Mouse (Mus musculus): ENCODE data around the gene Fstl4. TPM values are rescaled to one million over a fixed set of nuclear protein-coding genes. Genes with fewer than 3 reads are reported as not detected.

Fstl4 gene
- total RNA-seq, 4 experiments from 2014 or later, result 3.0 to 9.4 (median 4.3) TPM

GRCm38 (mm10) chr11:53019509-53019908 lies 255.1 kb downstream of the Fstl4 start:
- no peak for DNase-seq (ENCODE audit: low spot score)

DNA sequence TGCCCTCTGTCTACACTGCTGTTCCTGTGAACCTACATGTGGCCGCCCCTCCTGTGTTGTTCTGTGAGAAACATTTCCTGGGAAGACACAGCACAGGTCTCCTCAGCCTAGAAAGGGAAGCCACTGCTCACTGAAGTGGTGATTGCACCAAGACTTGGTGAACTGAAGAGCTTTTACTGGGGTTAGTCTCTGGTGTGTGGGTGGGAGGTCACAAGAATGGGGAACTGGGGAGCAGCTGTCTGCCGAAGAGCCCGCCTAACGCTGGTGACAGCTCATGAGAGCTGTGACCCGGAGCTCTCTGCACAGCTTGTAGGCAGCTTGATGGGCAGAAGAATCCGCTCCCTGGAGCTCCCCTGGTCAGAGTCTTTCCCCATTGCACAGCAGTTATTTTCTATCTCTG lies 260.0 kb downstream of the Fstl4 start:
- no peak for DNase-seq (ENCODE audit: low spot score)

DNA sequence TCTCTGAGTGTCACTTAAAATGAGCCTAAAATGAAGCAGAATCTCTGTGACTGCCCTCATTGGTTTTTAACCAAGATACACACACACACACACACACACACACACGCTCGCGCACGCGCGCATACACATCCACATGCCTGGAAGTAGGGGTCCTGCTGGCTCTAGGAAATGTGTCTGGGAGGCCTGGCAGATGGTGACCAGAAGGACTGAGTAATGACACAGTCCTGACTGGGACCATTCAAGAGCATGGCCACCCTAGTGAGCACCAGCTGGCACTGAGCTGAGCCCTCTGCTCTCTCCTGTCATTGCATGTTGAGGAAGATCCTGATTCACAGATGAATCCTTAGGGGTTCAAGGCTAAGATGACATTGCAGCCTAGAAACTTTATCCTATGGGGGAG lies 261.3 kb downstream of the Fstl4 start:
- DNase-seq (ENCODE audit: low spot score), result no peak

GRCm38 (mm10) chr11:53028421-53029168 lies 264.2 kb downstream of the Fstl4 start:
- DNase-seq (ENCODE audit: low spot score), result no peak

GRCm38 (mm10) chr11:53031777-53032176 lies 267.3 kb downstream of the Fstl4 start:
- no peak for DNase-seq (ENCODE audit: low spot score)

GRCm38 (mm10) chr11:53032336-53032735 lies 267.9 kb downstream of the Fstl4 start:
- DNase-seq (ENCODE audit: low spot score), result peak; percentile 58

GRCm38 (mm10) chr11:53035414-53035813 lies 271.0 kb downstream of the Fstl4 start:
- DNase-seq (ENCODE audit: low spot score), result no peak

DNA sequence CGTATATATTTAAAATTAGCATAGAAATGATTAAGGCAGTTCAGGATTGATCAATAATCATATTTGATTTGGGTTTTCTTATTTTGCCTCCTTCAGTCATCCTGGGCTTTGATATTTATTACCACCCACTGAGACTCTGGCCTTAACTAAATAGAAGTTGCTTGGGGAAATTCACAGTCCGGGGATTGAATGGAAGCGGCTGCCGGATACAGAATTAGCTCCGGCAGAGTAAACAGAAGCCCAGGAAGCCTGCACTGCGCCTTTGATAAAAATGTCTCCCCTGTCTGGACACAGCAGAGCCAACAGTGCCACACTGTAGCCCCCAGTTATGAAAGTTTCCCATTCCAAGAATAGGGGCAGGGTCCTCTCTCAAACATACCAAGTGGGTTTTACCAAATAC lies 282.4 kb downstream of the Fstl4 start:
- DNase-seq (ENCODE audit: low spot score), result no peak

DNA sequence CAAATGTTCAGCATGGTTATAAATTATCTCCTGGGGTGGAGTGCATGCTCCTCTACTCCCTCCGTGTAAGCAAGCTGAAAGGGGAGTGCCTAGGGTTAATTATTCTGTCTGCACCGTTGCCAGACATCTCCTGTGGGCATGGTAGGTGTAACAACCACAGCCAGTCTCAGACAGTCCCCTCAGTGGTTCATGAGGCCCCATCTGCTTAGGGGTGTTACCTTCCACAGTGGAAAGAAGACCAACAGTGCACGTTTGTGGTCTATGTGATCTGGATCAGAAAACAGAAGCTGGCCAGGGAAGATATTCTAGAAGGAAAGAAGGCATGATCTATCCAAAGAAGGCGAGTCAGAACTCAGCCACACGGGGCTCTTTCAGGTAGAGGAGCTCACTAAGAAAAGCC lies 289.7 kb downstream of the Fstl4 start:
- DNase-seq (ENCODE audit: low spot score), result no peak

DNA sequence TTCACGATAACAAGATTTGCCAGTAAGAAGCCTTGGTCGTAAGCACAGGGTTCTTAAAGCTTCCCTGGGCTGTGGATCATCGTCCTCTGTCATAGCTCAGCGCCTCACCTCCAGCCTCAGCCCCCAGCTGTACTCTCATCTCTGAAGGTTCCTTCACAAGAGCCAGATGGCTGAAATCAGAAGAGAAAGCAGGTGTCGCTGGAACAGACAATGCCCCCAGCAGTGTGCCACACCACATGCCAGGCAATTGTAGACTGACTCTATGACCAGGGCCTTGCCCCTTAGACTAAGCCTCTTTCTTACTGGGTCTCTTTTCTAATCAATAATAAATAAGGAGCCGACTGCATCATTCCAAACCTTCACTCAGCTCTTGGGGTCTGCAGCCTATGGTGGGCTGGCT lies 291.5 kb downstream of the Fstl4 start:
- DNase-seq (ENCODE audit: low spot score), result no peak

DNA sequence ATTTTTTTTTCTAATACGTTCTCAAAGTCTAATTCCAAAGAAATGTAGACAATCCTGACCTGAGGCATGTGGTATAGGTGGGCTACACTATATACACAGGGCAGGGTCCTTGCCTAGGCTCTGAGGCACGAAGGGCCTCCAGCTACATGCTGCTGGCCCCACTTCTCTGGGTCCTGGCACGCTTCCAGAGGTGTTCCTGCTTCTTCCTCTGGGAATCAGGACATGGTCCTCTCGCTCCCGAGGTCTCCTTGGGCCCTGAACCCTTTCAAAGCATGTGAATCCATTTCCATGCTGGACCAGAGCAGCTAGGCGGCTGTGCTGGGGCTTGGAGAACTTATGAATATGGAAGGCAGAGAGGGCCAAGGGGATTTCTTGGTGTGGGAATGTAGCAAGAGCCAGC lies 292.3 kb downstream of the Fstl4 start:
- DNase-seq (ENCODE audit: low spot score), result no peak

DNA sequence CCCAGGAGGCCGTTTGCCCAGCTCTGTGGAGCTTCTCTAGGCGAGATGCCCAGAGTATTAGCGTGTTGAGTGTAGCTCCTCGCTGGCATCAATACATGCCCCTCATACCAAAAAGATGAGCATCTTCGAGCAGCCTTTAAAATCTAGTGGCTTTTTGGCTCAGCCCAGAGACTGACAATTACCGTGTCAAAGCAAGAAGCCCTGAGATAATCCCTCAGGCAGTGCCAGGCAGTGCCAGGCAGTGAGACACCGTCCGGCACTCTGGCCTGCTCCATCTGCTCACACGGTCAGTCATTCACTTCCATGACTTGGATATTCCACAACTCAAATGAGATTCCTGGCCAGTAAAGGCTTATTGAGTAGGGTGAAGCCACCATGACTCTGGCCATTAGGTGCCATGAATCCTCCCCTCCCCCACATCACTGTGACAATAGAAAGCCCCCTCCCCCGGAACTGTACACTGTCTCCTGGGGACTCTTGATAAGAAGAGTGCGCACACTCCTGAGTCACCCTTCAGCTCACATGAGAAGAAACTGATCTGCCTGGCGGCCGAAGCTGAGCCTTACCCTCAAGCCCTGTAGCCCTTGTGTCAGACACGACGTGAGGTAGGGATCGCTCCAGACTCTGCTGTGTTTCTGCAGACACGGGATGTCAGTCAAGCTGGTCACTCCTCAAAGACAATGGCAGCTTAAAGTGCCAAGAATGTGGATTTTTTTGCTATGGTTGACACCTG lies 293.6 kb downstream of the Fstl4 start:
- DNase-seq (ENCODE audit: low spot score), result no peak

DNA sequence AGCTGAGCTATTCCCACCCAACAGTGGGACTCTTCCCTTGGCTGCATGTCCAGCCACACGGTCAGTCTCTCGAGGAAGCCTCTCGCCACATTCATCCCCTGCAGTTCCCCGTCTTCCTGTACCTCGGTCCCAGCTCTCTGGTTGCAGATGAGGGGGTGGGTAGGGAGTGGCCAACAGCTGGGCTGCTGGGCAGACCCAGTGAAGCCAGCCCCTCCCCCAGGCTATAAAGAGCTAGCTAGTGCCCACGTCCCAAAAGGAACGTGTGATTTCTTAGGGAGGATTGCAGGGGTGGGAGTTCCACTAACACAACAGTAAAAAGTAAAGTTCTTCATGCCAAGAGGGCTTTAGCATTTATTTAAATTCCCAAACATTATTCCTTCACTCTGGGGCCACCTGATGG lies 294.1 kb downstream of the Fstl4 start:
- no peak for DNase-seq (ENCODE audit: low spot score)

- DNase-seq (ENCODE audit: low spot score), result no peak
Measured at GRCm38 (mm10) chr11:53067699-53068478, 303.5 kb downstream of the Fstl4 start.

GRCm38 (mm10) chr11:53068479-53069065 lies 304.1 kb downstream of the Fstl4 start:
- DNase-seq (ENCODE audit: low spot score), result no peak

- DNase-seq (ENCODE audit: low spot score), result no peak
Measured at GRCm38 (mm10) chr11:53069751-53070150, 305.3 kb downstream of the Fstl4 start.

- DNase-seq (ENCODE audit: low spot score), result no peak
Measured at GRCm38 (mm10) chr11:53071602-53072001, 307.2 kb downstream of the Fstl4 start.

- no peak for DNase-seq (ENCODE audit: low spot score)
Measured at GRCm38 (mm10) chr11:53077641-53078040, 313.2 kb downstream of the Fstl4 start.

DNA sequence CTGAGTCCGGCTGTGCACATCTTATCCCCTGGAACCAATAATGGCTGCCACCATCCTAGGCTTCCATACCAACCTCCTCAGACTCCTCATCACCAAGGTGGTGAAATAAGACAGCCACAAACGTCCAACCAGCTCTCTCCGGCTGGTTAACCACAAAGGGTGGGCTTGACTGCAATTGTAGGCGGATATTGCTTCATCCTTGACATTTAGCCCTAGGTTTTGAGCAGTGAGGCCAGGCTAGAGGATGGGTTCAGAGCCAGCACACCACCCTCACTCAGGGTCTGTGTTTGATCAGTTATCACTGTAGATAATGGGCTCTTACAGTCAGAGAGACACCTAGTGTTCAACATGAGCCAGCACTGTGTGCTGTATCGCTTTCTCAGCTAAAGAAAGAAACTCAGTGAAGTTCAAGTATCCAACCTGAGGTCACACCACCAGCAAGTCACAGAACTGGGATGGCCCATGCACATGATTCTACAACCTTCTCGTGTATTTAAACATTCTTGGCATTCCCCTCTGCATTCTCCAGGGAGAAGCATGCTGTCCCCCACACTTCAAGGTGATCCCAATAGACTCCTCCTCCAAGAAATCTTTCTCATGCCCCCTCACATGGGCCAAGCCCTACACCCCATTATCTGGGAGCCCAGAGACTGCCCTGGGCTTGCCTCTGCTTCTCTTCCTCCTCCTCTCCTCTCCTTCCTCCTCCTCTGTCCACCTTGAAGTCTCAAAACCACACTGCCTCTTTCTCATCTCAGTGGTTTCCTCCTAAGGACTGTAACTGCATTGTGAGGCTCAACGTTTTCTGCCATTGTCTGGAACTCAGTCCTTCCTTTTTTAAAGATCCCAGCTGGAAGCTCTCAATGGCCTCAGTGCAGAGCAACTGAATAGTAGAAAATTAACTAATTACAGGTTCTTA lies 314.2 kb downstream of the Fstl4 start:
- DNase-seq (ENCODE audit: low spot score), result no peak

DNA sequence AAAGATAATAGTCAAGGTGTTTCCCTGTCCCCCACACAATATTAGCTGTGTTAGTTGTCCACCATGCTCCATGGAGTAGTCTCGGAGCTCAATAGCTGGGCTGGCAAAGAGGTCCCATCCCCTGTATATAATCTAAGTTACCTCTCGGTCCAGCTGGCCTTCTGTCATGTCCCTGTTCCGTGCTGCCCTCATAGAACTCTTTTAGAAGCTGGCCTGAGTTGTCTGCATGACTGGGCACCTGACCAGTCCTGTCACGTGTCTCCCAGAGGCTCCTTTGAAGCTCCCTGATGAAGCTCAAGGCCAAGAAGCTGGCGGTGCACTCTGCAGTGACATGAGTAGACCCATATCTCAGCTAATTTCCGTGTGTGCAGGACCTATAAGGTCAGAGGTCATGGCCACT lies 316.9 kb downstream of the Fstl4 start:
- DNase-seq (ENCODE audit: low spot score), result peak; percentile 7

GRCm38 (mm10) chr11:53085367-53085766 lies 320.9 kb downstream of the Fstl4 start:
- DNase-seq (ENCODE audit: low spot score), result no peak
